Mouse (Mus musculus): ENCODE results near the gene Cldn9. TPM values are rescaled to one million over a fixed set of nuclear protein-coding genes. Genes with fewer than 3 reads are reported as not detected.

Gene Cldn9
- 1.7 TPM in 1 of 2 replicates, not detected in the other for polyA plus RNA-seq (2012; rRNA removed; ENCODE audit: low replicate concordance)

GRCm38 (mm10) chr17:23683856-23684672 is at the start of gene Cldn9:
Gene Cldn9 (minus strand): TSS chr17:23684026.

GRCm38 (mm10) chr17:23725999-23726757 is 42.4 kb upstream of the Cldn9 start, which contains the start of gene Pkmyt1:
Gene Pkmyt1 (plus strand): TSS chr17:23726336.

GRCm38 (mm10) chr17:23722376-23723125 is 38.7 kb upstream of the Cldn9 start, which contains the start of gene 1520401A03Rik:
Gene 1520401A03Rik (minus strand): TSS chr17:23722783.

GRCm38 (mm10) chr17:23679127-23679835 is 4.5 kb downstream of the Cldn9 start, which contains the start of gene Cldn6:
Gene Cldn6 (plus strand): TSS chr17:23679249.

GRCm38 (mm10) chr17:23677236-23677679 is 6.6 kb downstream of the Cldn9 start, which contains the start of gene Tnfrsf12a:
Gene Tnfrsf12a (minus strand): TSS chr17:23677468.

GRCm38 (mm10) chr17:23673424-23674073 is 10.3 kb downstream of the Cldn9 start, which contains the start of the genes Hcfc1r1 and Thoc6:
Gene Hcfc1r1 (plus strand): TSS chr17:23673596.
Gene Thoc6 (minus strand): TSS chr17:23673882.

GRCm38 (mm10) chr17:23660117-23660875 is 23.5 kb downstream of the Cldn9 start, which contains the start of gene Bicdl2:
Gene Bicdl2 (plus strand): TSS chr17:23660506.

GRCm38 (mm10) chr17:23644613-23645495 is 39.0 kb downstream of the Cldn9 start, which contains the start of gene Mmp25:
Gene Mmp25 (minus strand): TSS chr17:23645277.

Other genes with a start within 250 kb of the Cldn9 start
- not detected in 2 replicates for gene Vmn2r117, start 204.3 kb downstream of the Cldn9 start, polyA plus RNA-seq (2012; rRNA removed; ENCODE audit: low replicate concordance)
- 9.9 and 21.8 TPM in 2 replicates for gene Zfp213, start 119.8 kb downstream of the Cldn9 start, polyA plus RNA-seq (2012; rRNA removed; ENCODE audit: low replicate concordance)
- gene Zfp13, start 84.5 kb downstream of the Cldn9 start, polyA plus RNA-seq (2012; rRNA removed; ENCODE audit: low replicate concordance), result 7.4 and 18.3 TPM in 2 replicates
- gene Zscan10, start 83.2 kb downstream of the Cldn9 start, polyA plus RNA-seq (2012; rRNA removed; ENCODE audit: low replicate concordance), result 0.05 and 0.09 TPM in 2 replicates
- 0.37 and 1.3 TPM in 2 replicates for gene Mmp25, start 38.7 kb downstream of the Cldn9 start, polyA plus RNA-seq (2012; rRNA removed; ENCODE audit: low replicate concordance)
- 0.09 and 0.81 TPM in 2 replicates for gene Bicdl2, start 23.5 kb downstream of the Cldn9 start, polyA plus RNA-seq (2012; rRNA removed; ENCODE audit: low replicate concordance)
- 347 and 380 TPM in 2 replicates for gene Hcfc1r1, start 10.4 kb downstream of the Cldn9 start, polyA plus RNA-seq (2012; rRNA removed; ENCODE audit: low replicate concordance)
- gene Thoc6, start 10.1 kb downstream of the Cldn9 start, polyA plus RNA-seq (2012; rRNA removed; ENCODE audit: low replicate concordance), result 23.8 and 34.1 TPM in 2 replicates
- 16.6 and 25.7 TPM in 2 replicates for gene Tnfrsf12a, start 6.6 kb downstream of the Cldn9 start, polyA plus RNA-seq (2012; rRNA removed; ENCODE audit: low replicate concordance)
- 1.6 TPM in 1 of 2 replicates, not detected in the other for gene Cldn6, start 4.8 kb downstream of the Cldn9 start, polyA plus RNA-seq (2012; rRNA removed; ENCODE audit: low replicate concordance)
- 0.05 and 0.06 TPM in 2 replicates for gene 1520401A03Rik, start 38.8 kb upstream of the Cldn9 start, polyA plus RNA-seq (2012; rRNA removed; ENCODE audit: low replicate concordance)
- gene Pkmyt1, start 42.3 kb upstream of the Cldn9 start, polyA plus RNA-seq (2012; rRNA removed; ENCODE audit: low replicate concordance), result 22.6 and 25.7 TPM in 2 replicates
- 37.7 and 88.3 TPM in 2 replicates for gene Paqr4, start 56.8 kb upstream of the Cldn9 start, polyA plus RNA-seq (2012; rRNA removed; ENCODE audit: low replicate concordance)
- 0.10 and 0.24 TPM in 2 replicates for gene Kremen2, start 61.8 kb upstream of the Cldn9 start, polyA plus RNA-seq (2012; rRNA removed; ENCODE audit: low replicate concordance)
- 51.7 and 65.7 TPM in 2 replicates for gene Flywch1, start 87.6 kb upstream of the Cldn9 start, polyA plus RNA-seq (2012; rRNA removed; ENCODE audit: low replicate concordance)
- gene Flywch2, start 102.1 kb upstream of the Cldn9 start, polyA plus RNA-seq (2012; rRNA removed; ENCODE audit: low replicate concordance), result 5.5 and 18.8 TPM in 2 replicates
- gene Srrm2, start 106.5 kb upstream of the Cldn9 start, polyA plus RNA-seq (2012; rRNA removed; ENCODE audit: low replicate concordance), result 400 and 623 TPM in 2 replicates
- 589 and 702 TPM in 2 replicates for gene Elob, start 145.1 kb upstream of the Cldn9 start, polyA plus RNA-seq (2012; rRNA removed; ENCODE audit: low replicate concordance)
- 0.09 and 0.33 TPM in 2 replicates for gene Prss33, start 152.0 kb upstream of the Cldn9 start, polyA plus RNA-seq (2012; rRNA removed; ENCODE audit: low replicate concordance)
- gene Prss32, start 159.8 kb upstream of the Cldn9 start, polyA plus RNA-seq (2012; rRNA removed; ENCODE audit: low replicate concordance), result not detected in 2 replicates
- 0.32 and 0.64 TPM in 2 replicates for gene Prss41, start 160.1 kb upstream of the Cldn9 start, polyA plus RNA-seq (2012; rRNA removed; ENCODE audit: low replicate concordance)
- gene Prss21, start 184.0 kb upstream of the Cldn9 start, polyA plus RNA-seq (2012; rRNA removed; ENCODE audit: low replicate concordance), result 0.09 TPM in 1 of 2 replicates, not detected in the other
- gene Dcpp1, start 196.8 kb upstream of the Cldn9 start, polyA plus RNA-seq (2012; rRNA removed; ENCODE audit: low replicate concordance), result not detected in 2 replicates
- not detected in 2 replicates for gene Dcpp2, start 196.9 kb upstream of the Cldn9 start, polyA plus RNA-seq (2012; rRNA removed; ENCODE audit: low replicate concordance)
- gene Dcpp3, start 233.4 kb upstream of the Cldn9 start, polyA plus RNA-seq (2012; rRNA removed; ENCODE audit: low replicate concordance), result not detected in 2 replicates

All from subcutaneous adipose tissue, adult 2 months (tissue).